Mouse (Mus musculus) MEL (cell line): ENCODE measurements around the gene Ces1c.

Experiments
- MYB ChIP-seq: IDR thresholded peaks from 2 replicates; pipeline ENCODE4 v1.6.1; 2011; ENCODE audit warnings: mild to moderate bottlenecking, low read depth, low read length, improper control_type of control experiment
- POLR2AphosphoS5 ChIP-seq: IDR thresholded peaks from 2 replicates; pipeline ENCODE4 v1.6.1; 2012; ENCODE audit warnings: low read depth, borderline replicate concordance, mild to moderate bottlenecking, inconsistent platforms, low read length, moderate library complexity, mixed read lengths

DNA sequence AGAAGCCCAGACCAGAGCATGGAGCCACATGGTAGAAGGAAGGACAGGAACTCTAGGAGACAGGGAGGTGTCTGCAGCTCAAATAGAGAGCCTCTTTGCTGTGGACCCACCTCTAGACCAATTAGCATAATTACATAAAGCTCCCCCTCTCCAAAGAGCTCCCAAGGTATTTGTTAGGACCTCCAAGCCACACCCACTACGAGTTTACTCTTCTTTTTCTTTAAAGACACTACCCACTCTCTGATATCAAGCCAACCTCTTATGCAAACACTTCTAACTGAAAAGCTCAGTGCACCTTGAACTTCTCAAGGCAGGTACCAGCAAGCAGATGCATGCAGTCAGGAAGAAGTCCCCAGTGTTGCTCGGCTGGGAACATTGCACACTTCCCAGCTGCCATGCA is 51.2 kb downstream of the Ces1c start, which contains the start of gene Ces1b:
- TF ChIP-seq MYB (no peak), POLR2AphosphoS5 (no peak)
